Mouse (Mus musculus): ENCODE measurements at regions not wholly inside any gene's neighbourhood (a gene's known extent, or its start where the extent isn't known, plus 50 kb on each side); places are given as distances from the start of the nearest gene placed in this dataset.

- Histone ChIP-seq H3K9ac (ENCODE audit: low read depth, low read length) (no peak overlapping the region), H3K27ac (replicated peaks; ENCODE audit: insufficient read depth, low read depth, low read length) (no peak overlapping the region), H3K27me3 (ENCODE audit: control insufficient read depth, insufficient read depth, low read length) (no peaks in the 10 kb centered on the region), H3K36me3 (ENCODE audit: control insufficient read depth, insufficient read depth, low read length) (no peaks in the 10 kb centered on the region), H3K4me1 (ENCODE audit: control insufficient read depth, insufficient read depth, low read length) (no peaks in the 10 kb centered on the region), H3K4me3 (ENCODE audit: insufficient read depth, low read depth, low read length) (no peak overlapping the region), H3K79me2 (ENCODE audit: control insufficient read depth, insufficient read depth, low read length) (no peaks in the 10 kb centered on the region)
- no peak for DNase-seq (ENCODE audit: extremely low read depth, low read depth, low spot score)
- TF ChIP-seq POLR2A (IDR thresholded peaks at IDR 0.05; ENCODE audit: extremely low read depth, insufficient read depth, low read length) (no peak), CTCF (IDR thresholded peaks at IDR 0.05; ENCODE audit: low read depth, low read length) (no peak)
- 80% methylated on average over 3 of the region's 3 CpGs for WGBS
These were observed 63.3 kb upstream of the Parp8 start for GRCm38 (mm10) chr13:117088629-117089028.

GRCm38 (mm10) chr13:117082758-117083157 is 57.4 kb upstream of the Parp8 start:
- no peaks in the 10 kb centered on the region for H3K4me1 ChIP-seq (ENCODE audit: control insufficient read depth, insufficient read depth, low read length)
- no peaks in the 10 kb centered on the region for H3K79me2 ChIP-seq (ENCODE audit: control insufficient read depth, insufficient read depth, low read length)
- no peaks in the 10 kb centered on the region for H3K27me3 ChIP-seq (ENCODE audit: control insufficient read depth, insufficient read depth, low read length)
- TF ChIP-seq CTCF (IDR thresholded peaks at IDR 0.05; ENCODE audit: low read depth, low read length) (no peak), POLR2A (IDR thresholded peaks at IDR 0.05; ENCODE audit: extremely low read depth, insufficient read depth, low read length) (no peak)
- no peak overlapping the region for H3K27ac ChIP-seq (replicated peaks; ENCODE audit: insufficient read depth, low read depth, low read length)
- H3K36me3 ChIP-seq (ENCODE audit: control insufficient read depth, insufficient read depth, low read length), result no peaks in the 10 kb centered on the region
- DNase-seq (ENCODE audit: extremely low read depth, low read depth, low spot score), result no peak
- H3K4me3 ChIP-seq (ENCODE audit: insufficient read depth, low read depth, low read length), result no peak overlapping the region
- H3K9ac ChIP-seq (ENCODE audit: low read depth, low read length), result no peak overlapping the region
- 73% methylated on average over 4 of the region's 4 CpGs for WGBS

- no peak overlapping the region for H3K27ac ChIP-seq (replicated peaks; ENCODE audit: insufficient read depth, low read depth, low read length)
- no peaks in the 10 kb centered on the region for H3K4me1 ChIP-seq (ENCODE audit: control insufficient read depth, insufficient read depth, low read length)
- WGBS, result 80% methylated on average over 1 of the region's 1 CpGs
- no peaks in the 10 kb centered on the region for H3K27me3 ChIP-seq (ENCODE audit: control insufficient read depth, insufficient read depth, low read length)
- no peaks in the 10 kb centered on the region for H3K36me3 ChIP-seq (ENCODE audit: control insufficient read depth, insufficient read depth, low read length)
- DNase-seq (ENCODE audit: extremely low read depth, low read depth, low spot score), result no peak
- TF ChIP-seq POLR2A (IDR thresholded peaks at IDR 0.05; ENCODE audit: extremely low read depth, insufficient read depth, low read length), result no peak
- no peak for TF ChIP-seq CTCF (IDR thresholded peaks at IDR 0.05; ENCODE audit: low read depth, low read length)
- no peak overlapping the region for H3K4me3 ChIP-seq (ENCODE audit: insufficient read depth, low read depth, low read length)
- no peak overlapping the region for H3K9ac ChIP-seq (ENCODE audit: low read depth, low read length)
- H3K79me2 ChIP-seq (ENCODE audit: control insufficient read depth, insufficient read depth, low read length), result no peaks in the 10 kb centered on the region
These were observed 54.0 kb upstream of the Parp8 start for GRCm38 (mm10) chr13:117079316-117079715.

Measured in liver, adult 2 months (tissue).